Mouse (Mus musculus) mature B cell (primary cell): ENCODE measurements at regions not wholly inside any gene's neighbourhood (a gene's known extent, or its start where the extent isn't known, plus 50 kb on each side); places are given as distances from the start of the nearest gene placed in this dataset.

Experiments used
- in situ Hi-C: fragments of 300-500 bp; cut with MboI; formaldehyde crosslinking; loops from 2 replicates; pipeline ENCODE4 v1.14.3; 2019

DNA sequence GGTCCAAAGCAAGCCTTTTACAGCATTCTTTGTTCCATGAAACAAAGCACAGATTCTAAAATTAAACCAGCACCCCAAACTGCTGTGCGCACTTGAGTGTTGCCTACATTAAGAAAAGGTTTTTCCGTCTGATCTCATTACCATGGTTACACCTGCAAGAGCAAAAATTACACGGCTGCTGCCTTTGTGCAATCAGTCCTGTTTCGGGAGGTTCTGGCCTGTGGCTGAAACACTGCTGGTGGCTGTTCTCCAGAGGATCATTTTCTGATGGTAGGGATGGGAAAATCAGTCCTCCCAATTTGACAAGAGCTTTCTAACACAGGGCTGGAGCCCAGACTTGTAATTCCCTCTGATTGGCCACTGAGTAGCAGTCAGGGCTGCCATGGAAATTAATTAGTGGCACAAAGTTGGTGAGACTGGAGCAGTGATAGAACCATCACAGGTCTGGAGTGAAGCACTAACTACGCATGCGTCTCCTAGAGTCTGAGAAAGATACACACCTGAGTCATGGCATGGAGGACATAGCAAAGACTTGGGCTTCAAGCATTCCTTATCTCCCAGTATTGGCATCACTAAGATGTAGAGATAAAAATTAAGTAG, 114.8 kb upstream of the Fam49a start:
- in situ Hi-C loops: loop anchor here (25.0 kb wide), 1 partner anchor 810 kb away; no protein-coding TSS in a partner anchor

GRCm38 (mm10) chr12:12147847-12148246, 114.1 kb upstream of the Fam49a start:
- in situ Hi-C loops: loop anchor here (25.0 kb wide), 1 partner anchor 811 kb away; no protein-coding TSS in a partner anchor

DNA sequence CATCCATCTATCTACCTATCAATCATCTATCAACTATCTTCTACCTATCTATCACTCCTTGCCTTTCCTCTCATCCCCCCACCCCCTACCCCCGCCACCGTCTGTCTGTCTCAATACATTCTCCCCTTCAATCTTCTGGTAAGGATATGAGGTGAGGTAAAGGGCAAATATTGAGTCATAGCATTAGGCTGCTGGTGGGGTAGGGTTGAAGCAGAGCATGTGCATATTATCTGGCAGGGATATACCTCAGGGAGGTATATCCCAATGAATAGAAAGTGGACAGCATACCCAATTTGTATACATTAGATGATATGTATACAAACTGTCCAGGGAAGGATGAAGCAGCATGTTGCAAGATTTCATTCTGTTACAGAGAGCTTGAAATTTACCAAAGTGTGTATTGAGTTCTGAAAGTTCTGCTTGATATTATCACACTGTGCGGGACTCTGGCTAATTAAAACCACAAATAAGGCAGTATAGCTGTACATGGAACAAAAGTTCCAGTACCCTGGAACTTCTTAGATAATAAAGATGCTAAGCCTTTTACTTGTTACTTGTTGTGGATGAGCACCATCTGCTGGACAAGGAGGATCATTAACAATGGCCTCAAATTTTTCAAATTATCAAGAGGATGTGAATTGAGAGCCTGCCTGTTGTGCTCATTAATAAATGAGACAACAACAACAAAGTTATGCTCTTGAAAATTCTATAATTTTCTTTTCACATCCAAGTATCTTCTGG, 113.1 kb upstream of the Fam49a start:
- in situ Hi-C loops: loop anchor here (25.0 kb wide), 1 partner anchor 812 kb away; no protein-coding TSS in a partner anchor

GRCm38 (mm10) chr12:12164411-12164810, 97.5 kb upstream of the Fam49a start:
- in situ Hi-C loops: no loop called here

DNA sequence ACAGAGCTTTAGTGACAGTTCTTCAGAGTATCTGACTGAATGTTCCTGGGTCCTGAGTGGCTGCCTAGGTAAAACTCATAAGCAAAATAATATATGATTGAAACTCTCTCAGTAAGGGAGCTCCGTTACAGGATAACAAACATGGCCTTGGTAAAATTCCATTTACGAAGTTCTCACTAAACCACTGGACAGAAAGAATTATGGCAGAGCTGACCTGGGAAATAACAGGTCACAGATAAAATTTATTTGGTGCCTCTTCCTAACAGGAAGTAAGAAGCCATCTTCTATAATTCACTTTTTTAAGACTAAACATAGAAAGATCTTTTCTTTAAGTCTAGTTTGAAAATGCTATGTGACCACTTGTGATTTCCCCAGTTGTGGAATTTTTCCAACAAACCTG, 91.4 kb upstream of the Fam49a start:
- in situ Hi-C loops: loop anchor here (5.0 kb wide), 1 partner anchor 152 kb away; no protein-coding TSS in a partner anchor

- in situ Hi-C loops: loop anchor here (5.0 kb wide), 1 partner anchor 150 kb away; no protein-coding TSS in a partner anchor
These were observed 89.7 kb upstream of the Fam49a start for GRCm38 (mm10) chr12:12172087-12172823.

DNA sequence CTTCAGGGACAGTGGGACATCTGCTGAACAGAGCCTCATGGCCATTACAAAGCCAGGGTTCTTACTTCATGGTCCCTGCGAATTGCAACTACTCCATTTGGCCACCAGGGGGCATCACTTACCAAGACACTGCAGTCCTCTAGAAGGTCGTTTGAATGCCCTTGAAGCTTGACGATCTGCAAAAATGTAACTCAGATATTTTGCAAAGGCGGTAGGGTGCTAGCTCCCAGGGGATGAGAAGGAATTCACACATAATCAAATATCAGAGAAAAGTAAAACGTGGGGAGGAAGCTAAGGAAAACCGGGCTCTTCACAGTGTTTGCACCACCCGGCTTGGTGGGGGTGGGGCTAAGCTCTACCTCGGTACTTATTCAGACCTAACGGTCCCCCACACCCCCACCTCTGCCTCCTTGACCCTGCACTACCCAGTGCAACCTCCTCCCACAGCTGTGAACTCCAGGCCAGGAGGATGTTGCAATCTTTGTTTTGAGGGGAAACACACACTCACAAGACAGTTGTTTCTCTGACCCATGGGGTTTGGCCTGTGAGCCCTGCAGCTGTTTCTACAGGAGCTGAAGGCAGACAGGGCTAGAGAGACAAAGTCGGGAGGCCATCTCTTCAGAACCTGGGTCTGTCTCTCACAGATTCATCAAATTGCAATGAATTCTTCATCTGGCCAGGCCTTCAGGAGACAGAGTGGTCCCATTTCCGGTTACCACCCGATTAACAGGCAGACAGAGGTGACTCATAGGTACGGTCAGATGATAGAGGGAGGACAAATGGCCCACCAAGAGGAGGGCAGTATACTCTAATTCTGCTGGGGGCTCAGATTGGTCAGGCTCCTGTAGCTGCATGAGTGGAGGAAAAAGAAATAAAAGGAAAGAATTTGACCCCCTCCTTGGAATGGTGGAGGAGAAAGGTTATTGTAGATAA, 85.3 kb upstream of the Fam49a start:
- in situ Hi-C loops: no loop called here

DNA sequence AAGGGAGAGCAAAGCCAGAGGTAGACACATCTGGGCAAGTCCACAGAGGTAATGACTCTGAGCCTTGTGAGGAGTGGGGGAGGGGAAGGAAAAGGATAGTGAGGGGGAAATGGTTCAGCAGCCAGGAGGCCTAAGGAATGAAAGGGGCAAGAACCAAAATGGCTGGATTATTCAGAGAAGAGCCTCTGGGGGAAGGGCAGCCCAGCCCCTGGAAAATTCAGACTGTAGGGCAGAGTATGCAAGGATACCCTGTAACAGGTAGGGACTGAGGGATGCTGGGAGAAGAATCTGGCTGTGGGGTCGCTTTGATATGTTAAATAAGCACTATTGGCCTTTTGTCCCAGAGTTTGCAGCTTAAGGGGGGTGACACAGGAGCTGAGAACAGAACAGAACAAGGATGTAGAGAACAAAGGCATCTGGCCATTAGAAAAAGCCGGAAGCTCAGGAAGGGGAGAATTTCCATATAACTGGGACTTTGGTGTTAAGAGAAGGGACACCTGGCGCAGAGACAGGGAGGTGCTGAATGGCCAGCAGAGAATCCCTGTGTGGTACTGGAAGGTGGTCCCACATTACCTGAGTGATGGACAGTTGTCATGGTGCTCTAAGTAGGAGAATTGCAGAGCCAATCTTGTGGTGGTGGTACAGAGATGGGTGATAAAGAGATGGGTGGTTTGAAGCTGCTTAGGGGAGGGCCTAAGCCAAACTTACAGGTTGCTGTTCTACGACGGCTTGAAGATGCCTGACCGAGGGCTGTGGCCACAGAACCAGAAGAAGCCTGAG, 84.5 kb upstream of the Fam49a start:
- in situ Hi-C loops: no loop called here

GRCm38 (mm10) chr12:12178391-12178790, 83.5 kb upstream of the Fam49a start:
- in situ Hi-C loops: no loop called here

DNA sequence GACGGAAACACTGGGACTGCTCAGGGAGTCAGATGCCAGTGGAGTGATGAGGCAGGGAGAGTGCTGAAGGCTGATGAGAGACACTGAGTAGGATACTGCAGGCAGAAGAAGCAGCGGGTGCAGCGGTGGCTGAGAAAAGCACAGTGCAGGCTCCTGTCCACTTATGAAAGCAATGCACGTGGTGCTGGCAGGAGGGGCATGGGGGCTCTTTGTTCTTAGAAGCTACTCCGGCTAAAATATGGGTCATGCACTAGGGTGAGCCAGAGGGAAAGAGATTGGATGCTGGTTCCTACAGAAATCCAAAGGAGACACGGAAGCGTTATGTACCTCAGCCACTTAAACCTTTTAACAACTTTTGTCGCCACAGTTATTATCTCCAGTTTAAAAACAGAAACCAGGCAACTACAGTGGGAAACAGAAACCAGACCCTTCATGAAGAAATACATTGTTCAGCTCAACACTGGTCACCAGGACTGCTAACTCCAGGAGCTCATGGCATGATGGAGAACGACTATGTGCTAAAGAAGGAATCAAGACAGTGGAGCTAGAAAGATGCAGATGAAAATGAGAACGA, 82.6 kb upstream of the Fam49a start:
- in situ Hi-C loops: no loop called here

- in situ Hi-C loops: no loop called here
These were observed 81.0 kb upstream of the Fam49a start for GRCm38 (mm10) chr12:12180986-12181385.

DNA sequence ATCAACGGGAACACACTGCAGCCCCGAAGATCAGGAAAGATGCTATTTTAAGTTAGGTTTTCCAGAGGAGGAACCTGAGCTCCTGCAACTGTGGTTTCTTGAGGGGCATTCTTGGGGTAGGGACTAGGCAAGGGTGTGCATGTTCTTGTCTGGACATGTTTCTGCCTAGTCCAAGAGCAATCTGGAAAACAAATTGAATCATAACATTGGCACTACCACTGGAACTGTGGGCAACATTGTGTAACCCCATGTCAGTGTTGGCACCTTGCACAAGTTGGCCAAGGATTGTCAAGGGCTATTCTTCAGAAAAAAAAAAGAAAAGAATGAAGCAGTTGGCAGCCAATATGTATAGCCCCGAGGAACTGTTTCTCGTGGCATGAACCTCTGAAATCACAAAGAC, 80.3 kb upstream of the Fam49a start:
- in situ Hi-C loops: no loop called here

- in situ Hi-C loops: no loop called here
These were observed 75.6 kb upstream of the Fam49a start for GRCm38 (mm10) chr12:12186353-12186752.

DNA sequence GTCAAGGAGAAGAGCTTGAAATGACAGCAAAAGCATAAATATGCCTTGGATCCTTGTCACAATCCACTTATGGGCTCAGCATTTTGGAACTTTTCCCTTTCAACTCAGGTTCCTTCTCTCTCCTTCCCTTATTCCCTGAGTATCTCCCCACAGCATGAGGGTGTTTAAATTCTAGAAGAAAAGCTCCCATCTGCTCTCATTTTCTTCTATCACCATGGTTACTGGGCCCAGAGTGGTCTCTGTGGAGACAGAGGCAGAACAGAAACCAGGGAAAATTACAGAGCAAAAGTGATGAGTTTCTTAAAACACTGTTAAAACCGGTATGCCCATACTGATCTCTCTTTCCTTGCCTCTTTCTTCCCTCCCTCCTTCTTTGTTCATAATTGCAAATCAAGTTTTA, 66.9 kb upstream of the Fam49a start:
- in situ Hi-C loops: no loop called here

GRCm38 (mm10) chr12:12196627-12197026, 65.3 kb upstream of the Fam49a start:
- in situ Hi-C loops: no loop called here

DNA sequence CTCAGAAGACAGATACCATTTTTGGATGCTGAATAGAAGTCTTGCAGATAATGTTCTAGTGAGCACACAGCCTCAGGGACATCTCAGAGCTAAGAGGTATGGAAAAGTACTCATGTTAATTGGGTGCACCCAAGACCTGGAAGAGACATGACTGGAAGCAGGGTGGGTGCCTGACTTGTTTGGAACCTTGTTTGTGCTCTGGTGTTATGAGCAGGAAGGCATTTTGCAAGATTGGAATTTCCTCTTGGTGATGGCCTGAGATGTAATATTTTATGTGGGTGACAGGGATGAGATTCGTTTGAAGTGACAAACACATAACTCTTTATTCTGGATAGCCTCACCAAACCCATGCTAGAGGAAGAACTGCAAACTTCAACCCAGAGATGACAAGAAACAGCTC, 53.7 kb upstream of the Fam49a start:
- in situ Hi-C loops: no loop called here
